Mouse (Mus musculus) colon, adult 2 months (tissue): ENCODE measurements around the gene Gm42517. TPM values are rescaled to one million over a fixed set of nuclear protein-coding genes. Genes with fewer than 3 reads are reported as not detected.

Experiments
- polyA plus RNA-seq: library from polyadenylated mRNA; depleted of rRNA; stranded (reverse); fragments of >200 nt; gene quantifications from 2 replicates; pipeline ENCODE4 v1.2.3, GENCODE M21; 2012; rRNA removed

Gene Gm42517
- 2.1 and 2.5 TPM in 2 replicates for polyA plus RNA-seq

GRCm38 (mm10) chr5:108367871-108368332, at the start of gene Gm42517:
Gene Gm42517 (minus strand): TSS chr5:108367922.

GRCm38 (mm10) chr5:108388201-108388600, 20.5 kb upstream of the Gm42517 start, which contains the start of gene Pde6b:
Gene Pde6b (plus strand): TSS chr5:108388391.

Other genes with a start within 250 kb of the Gm42517 start
- 70.0 and 74.0 TPM in 2 replicates for gene Tmed5, start 235.3 kb downstream of the Gm42517 start, polyA plus RNA-seq
- 0.09 TPM in 1 of 2 replicates, not detected in the other for gene Ccdc18, start 235.0 kb downstream of the Gm42517 start, polyA plus RNA-seq
- 16.5 and 19.6 TPM in 2 replicates for gene Dr1, start 99.0 kb downstream of the Gm42517 start, polyA plus RNA-seq
- gene Pigg, start 55.3 kb downstream of the Gm42517 start, polyA plus RNA-seq, result 5.3 and 7.8 TPM in 2 replicates
- not detected in 2 replicates for gene Pde6b, start 20.5 kb upstream of the Gm42517 start, polyA plus RNA-seq
- gene Atp5k, start 66.5 kb upstream of the Gm42517 start, polyA plus RNA-seq, result 56.9 and 60.5 TPM in 2 replicates
- gene Mfsd7a, start 81.0 kb upstream of the Gm42517 start, polyA plus RNA-seq, result 18.9 and 22.7 TPM in 2 replicates
- 8.4 and 8.8 TPM in 2 replicates for gene Pcgf3, start 93.3 kb upstream of the Gm42517 start, polyA plus RNA-seq
- 0.57 and 1.0 TPM in 2 replicates for gene Cplx1, start 182.1 kb upstream of the Gm42517 start, polyA plus RNA-seq